Mouse (Mus musculus) hindbrain, embryonic 13.5 days (tissue): ENCODE measurements at regions not wholly inside any gene's neighbourhood (a gene's known extent, or its start where the extent isn't known, plus 50 kb on each side); places are given as distances from the start of the nearest gene placed in this dataset.

ENCODE experiments used
- ATAC-seq: fragments of 200-750 bp; cut with Nextera tagmentation; 2 replicates; pipeline ENCODE4 v1.8.0; 2017; ENCODE audit warnings: moderate TSS enrichment; ENCODE audit not compliant: low FRiP score
- H3K27ac ChIP-seq: fragments of 300-500 bp; sonication (generic); 2 replicates; pipeline ENCODE4 v1.5.1; 2015; ENCODE audit warnings: inconsistent platforms, mild to moderate bottlenecking, moderate library complexity
- H3K27me3 ChIP-seq: fragments of 300-500 bp; sonication (generic); 2 replicates; pipeline ENCODE4 v1.6.1; 2015; ENCODE audit warnings: mild to moderate bottlenecking, inconsistent platforms
- H3K36me3 ChIP-seq: fragments of 300-500 bp; sonication (generic); 2 replicates; pipeline ENCODE4 v1.6.1; 2015; ENCODE audit warnings: mild to moderate bottlenecking, inconsistent platforms
- H3K4me1 ChIP-seq: fragments of 300-500 bp; sonication (generic); replicated peaks from 2 replicates; pipeline ENCODE4 v1.6.1; 2015; ENCODE audit warnings: inconsistent platforms
- H3K4me2 ChIP-seq: fragments of 300-500 bp; sonication (generic); 2 replicates; pipeline ENCODE4 v1.6.1; 2015; ENCODE audit warnings: inconsistent platforms, mild to moderate bottlenecking, moderate library complexity
- H3K4me3 ChIP-seq: fragments of 300-500 bp; sonication (generic); 2 replicates; pipeline ENCODE4 v1.5.1; 2015; ENCODE audit warnings: mild to moderate bottlenecking, inconsistent platforms
- H3K9ac ChIP-seq: fragments of 300-500 bp; sonication (generic); 2 replicates; pipeline ENCODE4 v1.6.1; 2015; ENCODE audit warnings: mild to moderate bottlenecking, inconsistent platforms
- H3K9me3 ChIP-seq: fragments of 300-500 bp; sonication (generic); 2 replicates; pipeline ENCODE4 v1.6.1; 2016; ENCODE audit warnings: inconsistent platforms
- WGBS: fragments of 180-500 bp; shearing (Covaris S2); methylation state at CpG from one replicate; pipeline ENCODE4 v1.1.7; 2015; 5-methylcytosine and 5-hydroxymethylcytosine counted together

GRCm38 (mm10) chr12:39697182-39697581, 340.6 kb downstream of the Arl4a start:
- 68% methylated on average over 3 of the region's 3 CpGs for WGBS
- Histone ChIP-seq H3K9ac (no peak overlapping the region), H3K27me3 (no peaks in the 10 kb centered on the region), H3K36me3 (no peaks in the 10 kb centered on the region), H3K4me2 (no peak overlapping the region), H3K9me3 (no peaks in the 10 kb centered on the region), H3K4me3 (no peak overlapping the region), H3K27ac (no peak overlapping the region), H3K4me1 (no peaks in the 10 kb centered on the region)
- ATAC-seq: no peak

GRCm38 (mm10) chr12:39695322-39695721, 342.5 kb downstream of the Arl4a start:
- 86% methylated on average over 1 of the region's 1 CpGs for WGBS
- Histone ChIP-seq H3K4me2 (no peak overlapping the region), H3K27me3 (no peaks in the 10 kb centered on the region), H3K4me3 (no peak overlapping the region), H3K4me1 (no peaks in the 10 kb centered on the region), H3K36me3 (no peaks in the 10 kb centered on the region), H3K9ac (no peak overlapping the region), H3K27ac (no peak overlapping the region), H3K9me3 (no peaks in the 10 kb centered on the region)
- ATAC-seq: no peak

GRCm38 (mm10) chr12:39692043-39692442, 345.8 kb downstream of the Arl4a start:
- H3K27ac ChIP-seq: no peak overlapping the region

GRCm38 (mm10) chr12:39685399-39685798, 352.4 kb downstream of the Arl4a start:
- no peaks in the 10 kb centered on the region for H3K9me3 ChIP-seq
- no peaks in the 10 kb centered on the region for H3K36me3 ChIP-seq
- no peak overlapping the region for H3K27ac ChIP-seq
- no peak overlapping the region for H3K4me3 ChIP-seq
- no peak overlapping the region for H3K9ac ChIP-seq
- no peak overlapping the region for H3K4me2 ChIP-seq
- ATAC-seq: no peak
- H3K4me1 ChIP-seq: no peaks in the 10 kb centered on the region
- no peaks in the 10 kb centered on the region for H3K27me3 ChIP-seq

More at GRCm38 (mm10) chr12:39692043-39692442, 345.8 kb downstream of the Arl4a start:
- Histone ChIP-seq H3K4me2 (no peak overlapping the region), H3K4me3 (no peak overlapping the region), H3K4me1 (no peaks in the 10 kb centered on the region), H3K9me3 (no peaks in the 10 kb centered on the region), H3K9ac (no peak overlapping the region), H3K36me3 (no peaks in the 10 kb centered on the region), H3K27me3 (no peaks in the 10 kb centered on the region)
- WGBS: 34% methylated on average over 2 of the region's 2 CpGs
- ATAC-seq: no peak

GRCm38 (mm10) chr12:39682121-39682520, 355.7 kb downstream of the Arl4a start:
- Histone ChIP-seq H3K27me3 (no peaks in the 10 kb centered on the region), H3K4me2 (no peak overlapping the region), H3K4me1 (no peaks in the 10 kb centered on the region), H3K9me3 (no peaks in the 10 kb centered on the region), H3K9ac (no peak overlapping the region), H3K36me3 (no peaks in the 10 kb centered on the region), H3K27ac (no peak overlapping the region), H3K4me3 (no peak overlapping the region)
- 58% methylated on average over 1 of the region's 1 CpGs for WGBS
- no peak for ATAC-seq

GRCm38 (mm10) chr12:39675608-39676007, 362.2 kb downstream of the Arl4a start:
- Histone ChIP-seq H3K4me2 (no peak overlapping the region), H3K36me3 (no peaks in the 10 kb centered on the region), H3K27me3 (no peaks in the 10 kb centered on the region), H3K4me3 (no peak overlapping the region), H3K9me3 (no peaks in the 10 kb centered on the region), H3K9ac (no peak overlapping the region), H3K4me1 (no peaks in the 10 kb centered on the region), H3K27ac (no peak overlapping the region)
- ATAC-seq: no peak
- 94% methylated on average over 2 of the region's 2 CpGs for WGBS

GRCm38 (mm10) chr12:39667701-39668100, 370.1 kb downstream of the Arl4a start:
- Histone ChIP-seq H3K4me2 (no peak overlapping the region), H3K9me3 (no peaks in the 10 kb centered on the region), H3K9ac (no peak overlapping the region), H3K4me1 (no peaks in the 10 kb centered on the region), H3K36me3 (no peaks in the 10 kb centered on the region), H3K27me3 (no peaks in the 10 kb centered on the region), H3K4me3 (no peak overlapping the region), H3K27ac (no peak overlapping the region)
- no peak for ATAC-seq
- WGBS: 24% methylated on average over 2 of the region's 2 CpGs

GRCm38 (mm10) chr12:39665448-39665847, 372.4 kb downstream of the Arl4a start:
- WGBS: 16% methylated on average over 4 of the region's 4 CpGs
- H3K4me3 ChIP-seq: no peak overlapping the region
- no peaks in the 10 kb centered on the region for H3K4me1 ChIP-seq
- no peaks in the 10 kb centered on the region for H3K9me3 ChIP-seq
- no peak overlapping the region for H3K4me2 ChIP-seq
- H3K9ac ChIP-seq: no peak overlapping the region
- H3K27me3 ChIP-seq: no peaks in the 10 kb centered on the region
- peak; percentile 88 for ATAC-seq
- no peak overlapping the region for H3K27ac ChIP-seq
- no peaks in the 10 kb centered on the region for H3K36me3 ChIP-seq

- ATAC-seq: no peak
- Histone ChIP-seq H3K36me3 (no peaks in the 10 kb centered on the region), H3K4me1 (no peaks in the 10 kb centered on the region), H3K4me3 (no peak overlapping the region), H3K27me3 (no peaks in the 10 kb centered on the region), H3K9me3 (no peaks in the 10 kb centered on the region), H3K4me2 (no peak overlapping the region), H3K27ac (no peak overlapping the region), H3K9ac (no peak overlapping the region)
- WGBS: 46% methylated on average over 4 of the region's 4 CpGs
Measured at GRCm38 (mm10) chr12:39660420-39660819, 377.4 kb downstream of the Arl4a start.

- no peaks in the 10 kb centered on the region for H3K36me3 ChIP-seq
- H3K4me3 ChIP-seq: no peak overlapping the region
- H3K9me3 ChIP-seq: no peaks in the 10 kb centered on the region
- H3K4me1 ChIP-seq: no peaks in the 10 kb centered on the region
- H3K27ac ChIP-seq: no peak overlapping the region
- H3K27me3 ChIP-seq: no peaks in the 10 kb centered on the region
- no peak overlapping the region for H3K4me2 ChIP-seq
- no peak overlapping the region for H3K9ac ChIP-seq
- ATAC-seq: no peak
Measured at GRCm38 (mm10) chr12:39656606-39657005, 381.2 kb downstream of the Arl4a start.

- H3K9ac ChIP-seq: no peak overlapping the region
- H3K27ac ChIP-seq: no peak overlapping the region
- H3K9me3 ChIP-seq: no peaks in the 10 kb centered on the region
- no peak overlapping the region for H3K4me3 ChIP-seq
- no peak overlapping the region for H3K4me2 ChIP-seq
- H3K36me3 ChIP-seq: no peaks in the 10 kb centered on the region
- no peak for ATAC-seq
- no peaks in the 10 kb centered on the region for H3K27me3 ChIP-seq
- H3K4me1 ChIP-seq: no peaks in the 10 kb centered on the region
Measured at GRCm38 (mm10) chr12:39648952-39649351, 388.9 kb downstream of the Arl4a start.

- Histone ChIP-seq H3K36me3 (no peaks in the 10 kb centered on the region), H3K4me1 (no peaks in the 10 kb centered on the region), H3K4me3 (no peak overlapping the region), H3K27me3 (no peaks in the 10 kb centered on the region), H3K27ac (no peak overlapping the region), H3K9ac (no peak overlapping the region), H3K9me3 (no peaks in the 10 kb centered on the region), H3K4me2 (no peak overlapping the region)
- WGBS: 64% methylated on average over 3 of the region's 3 CpGs
- no peak for ATAC-seq
Measured at GRCm38 (mm10) chr12:39646556-39646955, 391.3 kb downstream of the Arl4a start.

- 55% methylated on average over 4 of the region's 4 CpGs for WGBS
- Histone ChIP-seq H3K9ac (no peak overlapping the region), H3K4me1 (no peaks in the 10 kb centered on the region), H3K9me3 (no peaks in the 10 kb centered on the region), H3K4me3 (no peak overlapping the region), H3K27ac (no peak overlapping the region), H3K36me3 (no peaks in the 10 kb centered on the region), H3K27me3 (no peaks in the 10 kb centered on the region), H3K4me2 (no peak overlapping the region)
- ATAC-seq: no peak
Measured at GRCm38 (mm10) chr12:39645581-39645980, 392.2 kb downstream of the Arl4a start.

GRCm38 (mm10) chr12:39639246-39639645, 398.6 kb downstream of the Arl4a start:
- Histone ChIP-seq H3K36me3 (no peaks in the 10 kb centered on the region), H3K4me3 (no peak overlapping the region), H3K4me1 (no peaks in the 10 kb centered on the region), H3K9me3 (no peaks in the 10 kb centered on the region), H3K9ac (no peak overlapping the region), H3K4me2 (no peak overlapping the region), H3K27me3 (no peaks in the 10 kb centered on the region), H3K27ac (no peak overlapping the region)
- ATAC-seq: no peak
- 85% methylated on average over 6 of the region's 6 CpGs for WGBS
